Mouse (Mus musculus) small intestine, adult 2 months (tissue): ENCODE results near the gene Calhm2. TPM values are rescaled to one million over a fixed set of nuclear protein-coding genes. Genes with fewer than 3 reads are reported as not detected.

ENCODE experiments used
- H3K27ac ChIP-seq: fragments of 200-500 bp; 2 replicates; pipeline ENCODE4 v1.5.1; 2012; ENCODE audit warnings: low read depth, low read length, control low read depth, inconsistent platforms; ENCODE audit not compliant: insufficient read depth
- H3K27me3 ChIP-seq: fragments of 200-500 bp; 2 replicates; pipeline ENCODE4 v1.6.1; 2012; ENCODE audit warnings: mild to moderate bottlenecking, moderate library complexity, low read length, inconsistent platforms; ENCODE audit not compliant: control insufficient read depth, insufficient read depth
- H3K36me3 ChIP-seq: fragments of 200-500 bp; 2 replicates; pipeline ENCODE4 v1.6.1; 2012; ENCODE audit warnings: mild to moderate bottlenecking, low read length, control low read depth, inconsistent platforms; ENCODE audit not compliant: control insufficient read depth, insufficient read depth
- H3K4me1 ChIP-seq: fragments of 200-500 bp; 2 replicates; pipeline ENCODE4 v1.6.1; 2012; ENCODE audit warnings: low read length, inconsistent platforms, mixed read lengths; ENCODE audit not compliant: control insufficient read depth, insufficient read depth, insufficient read length
- H3K4me3 ChIP-seq: fragments of 200-500 bp; 2 replicates; pipeline ENCODE4 v1.5.1; 2012; ENCODE audit warnings: low read depth, mild to moderate bottlenecking, control low read depth, inconsistent platforms, low read length, moderate library complexity
- CTCF ChIP-seq: fragments of 200-500 bp; IDR thresholded peaks from 2 replicates; pipeline ENCODE4 v1.5.1; 2012; ENCODE audit warnings: low read depth, mild to moderate bottlenecking, control low read depth, inconsistent platforms, low read length, moderate library complexity, mixed read lengths; ENCODE audit not compliant: insufficient replicate concordance, insufficient read length; ENCODE audit errors: extremely low read depth
- POLR2A ChIP-seq: fragments of 200-500 bp; IDR thresholded peaks from 2 replicates; pipeline ENCODE4 v1.6.1; 2012; ENCODE audit warnings: low read depth, mild to moderate bottlenecking, control low read depth, inconsistent platforms, low read length, moderate library complexity
- WGBS: fragments of 180-500 bp; shearing (Covaris S2); methylation state at CpG from one replicate; pipeline ENCODE4 v1.1.7; 2018; 5-methylcytosine and 5-hydroxymethylcytosine counted together
- polyA plus RNA-seq: library from polyadenylated mRNA; depleted of rRNA; stranded (reverse); fragments of >200 nt; gene quantifications from 2 replicates; pipeline ENCODE4 v1.2.3, GENCODE M21; 2012

Calhm2 gene
- polyA plus RNA-seq, 1 experiment: 6.1 TPM

GRCm38 (mm10) chr19:47104641-47105271 lies 33.3 kb downstream of the Calhm2 start:
- Histone ChIP-seq H3K27me3 (no peaks in the 10 kb centered on the region), H3K27ac (peak overlapping the region; percentile 75), H3K4me3 (no peak overlapping the region), H3K4me1 (peaks cover 6% of the 10 kb centered on the region; the same call in 1 of the 2 replicates), H3K36me3 (peaks cover 65% of the 10 kb centered on the region)
- TF ChIP-seq CTCF (no peak), POLR2A (no peak)
- 66% methylated on average over 9 of the region's 9 CpGs for WGBS

DNA sequence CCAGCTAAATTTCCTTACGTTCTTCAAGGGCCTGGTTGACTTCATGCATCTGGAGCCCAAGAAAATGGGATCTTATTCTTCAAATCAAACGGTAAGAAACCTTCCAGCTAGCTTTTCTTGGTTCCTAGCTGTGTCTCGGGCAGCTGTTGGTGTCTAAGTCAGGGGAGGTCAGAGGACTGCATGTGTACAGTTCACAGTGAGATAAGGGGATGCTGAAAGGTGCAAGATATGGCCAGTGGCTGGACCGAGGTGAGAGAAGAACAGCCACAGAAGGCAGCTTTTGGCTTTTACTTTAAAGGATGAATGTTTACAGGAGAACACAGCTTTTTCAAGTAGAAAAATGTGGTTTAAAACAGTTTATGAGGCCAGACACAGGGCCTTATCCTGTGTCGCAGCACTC lies 37.0 kb downstream of the Calhm2 start:
- no peaks in the 10 kb centered on the region for H3K27me3 ChIP-seq
- H3K36me3 ChIP-seq: peaks cover 60% of the 10 kb centered on the region
- H3K27ac ChIP-seq: no peak overlapping the region
- TF ChIP-seq CTCF (no peak), POLR2A (no peak)
- WGBS: 90% methylated on average over 5 of the region's 5 CpGs
- no peak overlapping the region for H3K4me3 ChIP-seq
- peaks cover 3% of the 10 kb centered on the region; the same call in 1 of the 2 replicates for H3K4me1 ChIP-seq

- Histone ChIP-seq H3K36me3 (peaks cover 19% of the 10 kb centered on the region), H3K4me3 (peak within 1 kb of the TSS; percentile 83), H3K27me3 (no peaks in the 10 kb centered on the region), H3K4me1 (peaks cover 2% of the 10 kb centered on the region; the same call in 1 of the 2 replicates), H3K27ac (peak within 1 kb of the TSS; percentile 73)
- peak; percentile 71 for TF ChIP-seq POLR2A
- TF ChIP-seq CTCF: no peak
- under 1% methylated on average over 56 of the region's 56 CpGs for WGBS
Observed at GRCm38 (mm10) chr19:47090550-47091156, 47.4 kb downstream of the Calhm2 start, which contains the start of the genes Usmg5 and Pdcd11. TSS of gene Usmg5 (minus strand) at chr19:47090647. TSS of gene Pdcd11 (plus strand) at chr19:47090768.

DNA sequence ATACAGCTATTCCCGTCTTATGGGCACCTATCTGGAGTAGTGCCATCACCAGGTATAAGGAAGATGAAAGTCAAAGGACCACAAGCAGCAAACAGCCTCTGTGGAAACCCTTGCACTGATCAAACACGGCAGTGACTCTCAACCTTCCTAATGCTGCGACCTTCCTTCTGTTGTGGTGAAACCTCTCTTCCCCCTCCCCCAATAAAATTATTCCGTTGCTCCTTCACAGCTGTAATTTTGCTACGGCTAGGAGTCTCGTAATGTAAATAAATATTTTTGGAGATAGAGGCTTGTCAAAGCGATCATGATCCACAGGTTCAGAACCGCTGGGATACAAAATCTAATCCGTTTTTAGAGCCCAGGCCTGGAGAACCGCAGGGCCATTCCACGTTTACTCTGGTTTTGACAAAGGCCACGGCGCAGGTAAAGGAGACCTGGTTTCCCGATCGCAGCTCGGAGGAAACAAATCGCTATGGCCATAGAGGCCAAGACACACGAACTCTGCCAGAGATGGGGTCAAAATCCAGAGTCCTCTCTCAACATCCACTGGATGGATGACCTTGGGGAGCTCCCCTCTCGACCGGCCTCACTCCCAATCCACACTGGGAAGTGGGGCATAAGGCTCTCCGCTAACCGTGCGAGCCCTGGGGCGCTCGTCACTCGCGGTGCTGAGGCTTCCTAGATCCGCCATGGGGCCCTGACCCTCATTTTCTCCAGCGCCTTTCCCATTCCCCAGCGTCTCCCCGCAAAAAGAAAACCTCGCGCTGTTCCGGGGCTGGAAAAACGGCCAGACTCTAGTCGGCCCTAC lies 48.2 kb downstream of the Calhm2 start:
- peak overlapping the region; percentile 83 for H3K4me3 ChIP-seq
- H3K4me1 ChIP-seq: peaks cover 2% of the 10 kb centered on the region; the same call in 1 of the 2 replicates
- WGBS: under 1% methylated on average over 36 of the region's 36 CpGs
- H3K27me3 ChIP-seq: no peaks in the 10 kb centered on the region
- H3K27ac ChIP-seq: peak overlapping the region; percentile 73
- TF ChIP-seq POLR2A: no peak
- TF ChIP-seq CTCF: no peak
- peaks cover 17% of the 10 kb centered on the region for H3K36me3 ChIP-seq

GRCm38 (mm10) chr19:47088226-47088625 lies 49.9 kb downstream of the Calhm2 start:
- H3K4me3 ChIP-seq: no peak overlapping the region
- peaks cover 28% of the 10 kb centered on the region for H3K36me3 ChIP-seq
- TF ChIP-seq POLR2A: no peak
- TF ChIP-seq CTCF: no peak
- peaks cover 2% of the 10 kb centered on the region; the same call in 1 of the 2 replicates for H3K4me1 ChIP-seq
- H3K27ac ChIP-seq: peak overlapping the region; percentile 56; the same call in 1 of the 2 replicates
- WGBS: 30% methylated on average over 3 of the region's 3 CpGs
- H3K27me3 ChIP-seq: no peaks in the 10 kb centered on the region

GRCm38 (mm10) chr19:47067924-47068611 lies 70.0 kb downstream of the Calhm2 start:
- peak overlapping the region; percentile 93 for H3K4me3 ChIP-seq
- WGBS: under 1% methylated on average over 71 of the region's 72 CpGs
- peaks cover 13% of the 10 kb centered on the region for H3K36me3 ChIP-seq
- H3K4me1 ChIP-seq: no peaks in the 10 kb centered on the region
- no peaks in the 10 kb centered on the region for H3K27me3 ChIP-seq
- H3K27ac ChIP-seq: peak overlapping the region; percentile 55
- TF ChIP-seq CTCF: 0 out of 2 replicates have a peak, but pooled peaks have one; percentile 16
- TF ChIP-seq POLR2A: peak; percentile 72
